Mouse (Mus musculus): ENCODE data around the gene Kcnj11.

The Kcnj11 gene

GRCm38 (mm10) chr7:46047873-46048562 lies 52.5 kb downstream of the Kcnj11 start:
- DNase-seq (ENCODE audit: low read depth): no peak

- no peak for DNase-seq (ENCODE audit: low read depth)
Measured at GRCm38 (mm10) chr7:46045882-46046281, 54.7 kb downstream of the Kcnj11 start.

- DNase-seq (ENCODE audit: low read depth): no peak
Measured at GRCm38 (mm10) chr7:46044106-46044505, 56.5 kb downstream of the Kcnj11 start.
